Mouse (Mus musculus): ENCODE measurements around the gene Lrrc3c. TPM values are rescaled to one million over a fixed set of nuclear protein-coding genes. Genes with fewer than 3 reads are reported as not detected.
"Not testable (repeated sequence)": the region's sequence is repeated elsewhere in the genome, so short reads cannot be mapped to it uniquely, and the experiment has no call there.

Lrrc3c gene
- total RNA-seq, 2 experiments from 2014 or later: not detected

GRCm38 (mm10) chr11:98623981-98624380 is 25.9 kb downstream of the Lrrc3c start:
- DNase-seq; intact Hi-C loops (cut with DNase I): not testable (repeated sequence)

GRCm38 (mm10) chr11:98624381-98624780 is 26.3 kb downstream of the Lrrc3c start:
- intact Hi-C loops (cut with DNase I); DNase-seq: not testable (repeated sequence)

- intact Hi-C loops (cut with DNase I): no loop called here
- DNase-seq: no peak
These were observed 27.7 kb downstream of the Lrrc3c start, which contains the start of the genes Gm12355 and Gsdma3 for GRCm38 (mm10) chr11:98625611-98626410. Gene Gm12355 (minus strand): TSS chr11:98625661. Gene Gsdma3 (plus strand): TSS chr11:98626360.

- intact Hi-C loops (cut with DNase I): no loop called here
These were observed 30.6 kb downstream of the Lrrc3c start for GRCm38 (mm10) chr11:98628706-98629105.

GRCm38 (mm10) chr11:98630646-98631045 is 32.6 kb downstream of the Lrrc3c start:
- intact Hi-C loops (cut with DNase I): no loop called here
- DNase-seq: no peak

More at GRCm38 (mm10) chr11:98628706-98629105, 30.6 kb downstream of the Lrrc3c start:
- no peak for DNase-seq

GRCm38 (mm10) chr11:98635312-98635970 is 37.4 kb downstream of the Lrrc3c start:
- intact Hi-C loops (cut with DNase I): not testable (repeated sequence)
- peak in 1 of 2 experiments; percentile 15 for DNase-seq

- DNase-seq: no peak
- intact Hi-C loops (cut with DNase I): no loop called here
These were observed 39.4 kb downstream of the Lrrc3c start for GRCm38 (mm10) chr11:98637501-98637900.

GRCm38 (mm10) chr11:98640091-98640490 is 42.0 kb downstream of the Lrrc3c start:
- DNase-seq: no peak
- intact Hi-C loops (cut with DNase I): no loop called here

GRCm38 (mm10) chr11:98644757-98645156 is 46.7 kb downstream of the Lrrc3c start:
- no peak for DNase-seq
- intact Hi-C loops (cut with DNase I): no loop called here

- no peak for DNase-seq
- intact Hi-C loops (cut with DNase I): no loop called here
These were observed 47.9 kb downstream of the Lrrc3c start for GRCm38 (mm10) chr11:98645946-98646345.

GRCm38 (mm10) chr11:98646459-98646858 is 48.4 kb downstream of the Lrrc3c start, which contains the start of gene Gsdma2:
Gene Gsdma2 (plus strand): TSS chr11:98646759.
- intact Hi-C loops (cut with DNase I): no loop called here
- no peak for DNase-seq

Other genes with a start within 250 kb of the Lrrc3c start
- 1 to 10 TPM; 1.8 to 3.0 TPM for gene Ppp1r1b, start 249.9 kb upstream of the Lrrc3c start, total RNA-seq (2021)
- gene Stard3, start 239.9 kb upstream of the Lrrc3c start, total RNA-seq (2021): 10 to 100 TPM; 21.7 to 23.3 TPM
- gene Tcap, start 214.5 kb upstream of the Lrrc3c start, total RNA-seq (2021): 100 to 1,000 TPM; 841 to 967 TPM
- under 1 TPM; 0.41 to 0.61 TPM for gene Pnmt, start 211.8 kb upstream of the Lrrc3c start, total RNA-seq (2021)
- 10 to 100 TPM; 11.7 to 11.9 TPM for gene Pgap3, start 197.8 kb upstream of the Lrrc3c start, total RNA-seq (2021)
- 10 to 100 TPM; 11.3 TPM for gene Erbb2, start 185.8 kb upstream of the Lrrc3c start, total RNA-seq (2021)
- 10 to 100 TPM; 44.6 to 52.6 TPM for gene Mien1, start 159.3 kb upstream of the Lrrc3c start, total RNA-seq (2021)
- under 1 TPM in 1 of 2 experiments, not detected in 1; 0.36 TPM for gene Grb7, start 151.9 kb upstream of the Lrrc3c start, total RNA-seq (2021)
- 1 to 10 TPM in 1 of 2 experiments, under 1 TPM in 1; 0.81 to 5.4 TPM for gene Ikzf3, start 52.3 kb upstream of the Lrrc3c start, total RNA-seq (2021)
- not detected for gene Zpbp2, start 47.2 kb upstream of the Lrrc3c start, total RNA-seq (2021)
- 10 to 100 TPM; 35.0 to 37.1 TPM for gene Ormdl3, start 10.9 kb upstream of the Lrrc3c start, total RNA-seq (2021)
- gene Gm12355, start 27.4 kb downstream of the Lrrc3c start, total RNA-seq (2021): 10 to 100 TPM in 1 of 2 experiments, 1 to 10 TPM in 1; 8.8 to 12.9 TPM
- 1 to 10 TPM; 4.4 to 4.5 TPM for gene Gsdma3, start 28.1 kb downstream of the Lrrc3c start, total RNA-seq (2021)
- under 1 TPM; 0.22 to 0.50 TPM for gene Gsdma2, start 48.5 kb downstream of the Lrrc3c start, total RNA-seq (2021)
- not detected for gene Gsdma, start 66.1 kb downstream of the Lrrc3c start, total RNA-seq (2021)
- 100 to 1,000 TPM; 110 TPM for gene Psmd3, start 84.3 kb downstream of the Lrrc3c start, total RNA-seq (2021)
- not detected for gene Csf3, start 103.0 kb downstream of the Lrrc3c start, total RNA-seq (2021)
- gene Med24, start 131.1 kb downstream of the Lrrc3c start, total RNA-seq (2021): 10 to 100 TPM; 49.5 to 49.8 TPM
- 100 to 1,000 TPM; 123 to 130 TPM for gene Thra, start 142.3 kb downstream of the Lrrc3c start, total RNA-seq (2021)
- gene Nr1d1, start 177.0 kb downstream of the Lrrc3c start, total RNA-seq (2021): 10 to 100 TPM; 20.7 to 31.5 TPM
- gene Msl1, start 197.2 kb downstream of the Lrrc3c start, total RNA-seq (2021): 10 to 100 TPM; 71.2 to 71.8 TPM
- gene Casc3, start 206.6 kb downstream of the Lrrc3c start, total RNA-seq (2021): 10 to 100 TPM; 23.6 to 25.0 TPM
- gene Rapgefl1, start 238.5 kb downstream of the Lrrc3c start, total RNA-seq (2021): 1 to 10 TPM in 1 of 2 experiments, under 1 TPM in 1; 0.61 to 1.0 TPM

Measured in heart, postnatal 14 days (tissue).